Mouse (Mus musculus): Measurements from ENCODE around the gene N6amt1. TPM values are rescaled to one million over a fixed set of nuclear protein-coding genes. Genes with fewer than 3 reads are reported as not detected.

The N6amt1 gene
- polyA plus RNA-seq (2015; fragmentation: Nextera tagmentation; extraction: Ambion mirVana): 22.5 and 23.5 TPM in 2 replicates

GRCm38 (mm10) chr16:87354075-87354583 lies at the start of gene N6amt1:
Gene N6amt1 (plus strand): TSS chr16:87354185.
- peak within 1 kb of the TSS; percentile 76 for H3K9ac ChIP-seq
- ATAC-seq (ENCODE audit: low FRiP score): peak; percentile 99
- H3K4me3 ChIP-seq: peak within 1 kb of the TSS; percentile 65
- H3K36me3 ChIP-seq: peaks cover 21% of the 10 kb centered on the region
- H3K9me3 ChIP-seq: 0 out of 2 replicates have a peak, but pooled peaks cover 5% of the 10 kb centered on the region
- WGBS: under 1% methylated on average over 48 of the region's 48 CpGs
- H3K27me3 ChIP-seq: peaks cover 5% of the 10 kb centered on the region; the same call in 1 of the 2 replicates
- H3K4me1 ChIP-seq (replicated peaks): no peaks in the 10 kb centered on the region; the same call in 1 of the 2 replicates
- H3K4me2 ChIP-seq: peak within 1 kb of the TSS; percentile 58
- peak within 1 kb of the TSS; percentile 93 for H3K27ac ChIP-seq

GRCm38 (mm10) chr16:87305251-87306011 lies 48.6 kb upstream of the N6amt1 start:
- ATAC-seq (ENCODE audit: low FRiP score): no peak
- Histone ChIP-seq H3K27ac (no peak overlapping the region), H3K36me3 (no peaks in the 10 kb centered on the region), H3K9ac (no peak overlapping the region), H3K4me1 (replicated peaks) (no peaks in the 10 kb centered on the region), H3K9me3 (no peaks in the 10 kb centered on the region), H3K4me2 (no peak overlapping the region), H3K4me3 (no peak overlapping the region), H3K27me3 (no peaks in the 10 kb centered on the region)
- 84% methylated on average over 11 of the region's 11 CpGs for WGBS

GRCm38 (mm10) chr16:87307109-87307735 lies 46.8 kb upstream of the N6amt1 start:
- no peak overlapping the region for H3K4me3 ChIP-seq
- no peak overlapping the region for H3K9ac ChIP-seq
- no peaks in the 10 kb centered on the region for H3K36me3 ChIP-seq
- no peak for ATAC-seq (ENCODE audit: low FRiP score)
- H3K4me2 ChIP-seq: no peak overlapping the region
- H3K27me3 ChIP-seq: no peaks in the 10 kb centered on the region
- H3K4me1 ChIP-seq (replicated peaks): no peaks in the 10 kb centered on the region
- H3K27ac ChIP-seq: no peak overlapping the region
- WGBS: 87% methylated on average over 10 of the region's 10 CpGs
- H3K9me3 ChIP-seq: no peaks in the 10 kb centered on the region

GRCm38 (mm10) chr16:87310659-87311058 lies 43.3 kb upstream of the N6amt1 start:
- H3K27ac ChIP-seq: no peak overlapping the region
- no peaks in the 10 kb centered on the region for H3K9me3 ChIP-seq
- H3K27me3 ChIP-seq: no peaks in the 10 kb centered on the region
- H3K36me3 ChIP-seq: no peaks in the 10 kb centered on the region
- H3K4me2 ChIP-seq: no peak overlapping the region
- ATAC-seq (ENCODE audit: low FRiP score): no peak
- no peak overlapping the region for H3K9ac ChIP-seq
- no peak overlapping the region for H3K4me3 ChIP-seq
- H3K4me1 ChIP-seq (replicated peaks): no peaks in the 10 kb centered on the region
- WGBS: 92% methylated on average over 4 of the region's 4 CpGs

- Histone ChIP-seq H3K27me3 (no peaks in the 10 kb centered on the region), H3K4me1 (replicated peaks) (peaks cover 20% of the 10 kb centered on the region), H3K9me3 (no peaks in the 10 kb centered on the region), H3K4me3 (no peak overlapping the region), H3K27ac (no peak overlapping the region), H3K4me2 (no peak overlapping the region), H3K9ac (no peak overlapping the region), H3K36me3 (no peaks in the 10 kb centered on the region)
- 0 out of 2 replicates have a peak, but pooled peaks have one; percentile 51 for ATAC-seq (ENCODE audit: low FRiP score)
- 52% methylated on average over 5 of the region's 5 CpGs for WGBS
Observed at GRCm38 (mm10) chr16:87318200-87318811, 35.7 kb upstream of the N6amt1 start.

GRCm38 (mm10) chr16:87318998-87319397 lies 35.0 kb upstream of the N6amt1 start:
- ATAC-seq (ENCODE audit: low FRiP score): peak; percentile 67
- Histone ChIP-seq H3K9ac (no peak overlapping the region), H3K4me3 (no peak overlapping the region), H3K27ac (no peak overlapping the region), H3K9me3 (no peaks in the 10 kb centered on the region), H3K36me3 (no peaks in the 10 kb centered on the region), H3K27me3 (no peaks in the 10 kb centered on the region), H3K4me1 (replicated peaks) (peaks cover 20% of the 10 kb centered on the region), H3K4me2 (no peak overlapping the region)
- 45% methylated on average over 5 of the region's 5 CpGs for WGBS

- H3K9ac ChIP-seq: no peak overlapping the region
- 51% methylated on average over 5 of the region's 5 CpGs for WGBS
- H3K4me2 ChIP-seq: no peak overlapping the region
- H3K27ac ChIP-seq: no peak overlapping the region
- peak; percentile 58 for ATAC-seq (ENCODE audit: low FRiP score)
- H3K27me3 ChIP-seq: no peaks in the 10 kb centered on the region
- peaks cover 20% of the 10 kb centered on the region for H3K4me1 ChIP-seq (replicated peaks)
- H3K9me3 ChIP-seq: no peaks in the 10 kb centered on the region
- no peak overlapping the region for H3K4me3 ChIP-seq
- no peaks in the 10 kb centered on the region for H3K36me3 ChIP-seq
Observed at GRCm38 (mm10) chr16:87319541-87320251, 34.3 kb upstream of the N6amt1 start.

- Histone ChIP-seq H3K36me3 (no peaks in the 10 kb centered on the region), H3K27me3 (no peaks in the 10 kb centered on the region), H3K4me2 (no peak overlapping the region), H3K27ac (no peak overlapping the region), H3K4me1 (replicated peaks) (peaks cover 20% of the 10 kb centered on the region), H3K9me3 (no peaks in the 10 kb centered on the region), H3K4me3 (no peak overlapping the region), H3K9ac (no peak overlapping the region)
- WGBS: 30% methylated on average over 2 of the region's 2 CpGs
- ATAC-seq (ENCODE audit: low FRiP score): no peak
Observed at GRCm38 (mm10) chr16:87320252-87320555, 33.8 kb upstream of the N6amt1 start.

- no peaks in the 10 kb centered on the region for H3K27me3 ChIP-seq
- no peak overlapping the region for H3K9ac ChIP-seq
- no peak overlapping the region for H3K27ac ChIP-seq
- H3K4me1 ChIP-seq (replicated peaks): peaks cover 9% of the 10 kb centered on the region
- no peak overlapping the region for H3K4me2 ChIP-seq
- H3K9me3 ChIP-seq: no peaks in the 10 kb centered on the region
- 70% methylated on average over 5 of the region's 5 CpGs for WGBS
- H3K36me3 ChIP-seq: no peaks in the 10 kb centered on the region
- no peak for ATAC-seq (ENCODE audit: low FRiP score)
- no peak overlapping the region for H3K4me3 ChIP-seq
Observed at GRCm38 (mm10) chr16:87324571-87324970, 29.4 kb upstream of the N6amt1 start.

GRCm38 (mm10) chr16:87329986-87330385 lies 24.0 kb upstream of the N6amt1 start:
- Histone ChIP-seq H3K27me3 (no peaks in the 10 kb centered on the region), H3K27ac (no peak overlapping the region), H3K4me1 (replicated peaks) (no peaks in the 10 kb centered on the region), H3K36me3 (no peaks in the 10 kb centered on the region), H3K9ac (no peak overlapping the region), H3K4me3 (no peak overlapping the region), H3K4me2 (no peak overlapping the region), H3K9me3 (no peaks in the 10 kb centered on the region)
- WGBS: 90% methylated on average over 3 of the region's 3 CpGs
- ATAC-seq (ENCODE audit: low FRiP score): no peak

GRCm38 (mm10) chr16:87334756-87335155 lies 19.2 kb upstream of the N6amt1 start:
- H3K27ac ChIP-seq: no peak overlapping the region
- no peaks in the 10 kb centered on the region for H3K27me3 ChIP-seq
- no peaks in the 10 kb centered on the region for H3K9me3 ChIP-seq
- ATAC-seq (ENCODE audit: low FRiP score): no peak
- H3K4me3 ChIP-seq: no peak overlapping the region
- H3K36me3 ChIP-seq: no peaks in the 10 kb centered on the region
- no peaks in the 10 kb centered on the region for H3K4me1 ChIP-seq (replicated peaks)
- H3K9ac ChIP-seq: no peak overlapping the region
- WGBS: 93% methylated on average over 3 of the region's 3 CpGs
- H3K4me2 ChIP-seq: no peak overlapping the region

- H3K36me3 ChIP-seq: no peaks in the 10 kb centered on the region
- no peak overlapping the region for H3K4me3 ChIP-seq
- no peaks in the 10 kb centered on the region for H3K4me1 ChIP-seq (replicated peaks)
- H3K9me3 ChIP-seq: no peaks in the 10 kb centered on the region
- ATAC-seq (ENCODE audit: low FRiP score): no peak
- WGBS: 86% methylated on average over 6 of the region's 6 CpGs
- H3K9ac ChIP-seq: no peak overlapping the region
- H3K4me2 ChIP-seq: no peak overlapping the region
- H3K27me3 ChIP-seq: no peaks in the 10 kb centered on the region
- no peak overlapping the region for H3K27ac ChIP-seq
Observed at GRCm38 (mm10) chr16:87341043-87341572, 12.9 kb upstream of the N6amt1 start.

Measured in hindbrain, embryonic 13.5 days (tissue).